Mouse (Mus musculus) kidney, adult 8-10 months (tissue): Measurements from ENCODE around the gene Gtf2ird2.

Experiments
- DNase-seq, 2 experiments: peaks; one replicate each; pipeline ENCODE4 v3.0.0; 2022

Gtf2ird2 gene

GRCm38 (mm10) chr5:134183162-134183561 is 657 bp upstream of the Gtf2ird2 start:
- DNase-seq, result no peak

- DNase-seq, result no peak
Observed at GRCm38 (mm10) chr5:134186059-134186458, 2.2 kb downstream of the Gtf2ird2 start.

- peak in 1 of 2 experiments; percentile 62 for DNase-seq
Observed at GRCm38 (mm10) chr5:134186961-134187731, 3.3 kb downstream of the Gtf2ird2 start.

GRCm38 (mm10) chr5:134188571-134188970 is 4.8 kb downstream of the Gtf2ird2 start:
- no peak for DNase-seq

GRCm38 (mm10) chr5:134193664-134194063 is 9.8 kb downstream of the Gtf2ird2 start:
- no peak for DNase-seq

- DNase-seq, result no peak
Observed at GRCm38 (mm10) chr5:134206721-134207120, 22.9 kb downstream of the Gtf2ird2 start.

GRCm38 (mm10) chr5:134209931-134210554 is 26.2 kb downstream of the Gtf2ird2 start:
- DNase-seq, result peak; percentile 53 to 64

- no peak for DNase-seq
Observed at GRCm38 (mm10) chr5:134214021-134214806, 30.4 kb downstream of the Gtf2ird2 start.

GRCm38 (mm10) chr5:134217900-134218299 is 34.1 kb downstream of the Gtf2ird2 start:
- no peak for DNase-seq

GRCm38 (mm10) chr5:134221278-134221677 is 37.5 kb downstream of the Gtf2ird2 start:
- no peak for DNase-seq

- DNase-seq, result no peak
Observed at GRCm38 (mm10) chr5:134221708-134222150, 37.9 kb downstream of the Gtf2ird2 start.

GRCm38 (mm10) chr5:134225110-134225901 is 41.5 kb downstream of the Gtf2ird2 start:
- DNase-seq, result no peak

- no peak for DNase-seq
Observed at GRCm38 (mm10) chr5:134226946-134227345, 43.1 kb downstream of the Gtf2ird2 start.

GRCm38 (mm10) chr5:134227574-134228248 is 43.9 kb downstream of the Gtf2ird2 start:
- no peak for DNase-seq

- DNase-seq, result no peak
Observed at GRCm38 (mm10) chr5:134228249-134228638, 44.4 kb downstream of the Gtf2ird2 start.

- DNase-seq, result no peak
Observed at GRCm38 (mm10) chr5:134229391-134229790, 45.6 kb downstream of the Gtf2ird2 start, which contains the start of gene Ncf1. Ncf1 (minus strand) TSS chr5:134229625.

- peak in 1 of 2 experiments; percentile 33 for DNase-seq
Observed at GRCm38 (mm10) chr5:134231376-134231775, 47.6 kb downstream of the Gtf2ird2 start.

GRCm38 (mm10) chr5:134232111-134232510 is 48.3 kb downstream of the Gtf2ird2 start:
- peak in 1 of 2 experiments; percentile 35 for DNase-seq

- peak; percentile 36 to 45 for DNase-seq
Observed at GRCm38 (mm10) chr5:134232568-134232967, 48.7 kb downstream of the Gtf2ird2 start.

- no peak for DNase-seq
Observed at GRCm38 (mm10) chr5:134233244-134233651, 49.4 kb downstream of the Gtf2ird2 start.

GRCm38 (mm10) chr5:134234205-134234604 is 50.4 kb downstream of the Gtf2ird2 start:
- DNase-seq, result no peak

GRCm38 (mm10) chr5:134235111-134235510 is 51.3 kb downstream of the Gtf2ird2 start:
- DNase-seq, result peak; percentile 20 to 28
